Mouse (Mus musculus) heart, adult 2 months (tissue): ENCODE results near the gene Mypop. TPM values are rescaled to one million over a fixed set of nuclear protein-coding genes. Genes with fewer than 3 reads are reported as not detected.
A peak's percentile ranks its signal among the peaks of the same experiment; 100 is the strongest.

Experiments
- DNase-seq, 2 experiments: peaks; one replicate each; pipeline ENCODE4 v3.0.0; 2021
- H3K27ac ChIP-seq: fragments of 200-600 bp; 2 replicates; pipeline ENCODE4 v1.8.1; 2022
- H3K27me3 ChIP-seq: fragments of 200-500 bp; 2 replicates; pipeline ENCODE4 v1.6.1; 2012; ENCODE audit warnings: mild to moderate bottlenecking, low read length, inconsistent platforms, mixed read lengths; ENCODE audit not compliant: control insufficient read depth, insufficient read depth
- H3K36me3 ChIP-seq: fragments of 200-500 bp; 2 replicates; pipeline ENCODE4 v1.6.1; 2012; ENCODE audit warnings: low read length, inconsistent platforms; ENCODE audit not compliant: control insufficient read depth, insufficient read depth
- H3K4me1 ChIP-seq: fragments of 200-500 bp; 2 replicates; pipeline ENCODE4 v1.6.1; 2011; ENCODE audit warnings: low read length; ENCODE audit not compliant: control insufficient read depth, insufficient read depth
- H3K4me3 ChIP-seq: fragments of 200-600 bp; 2 replicates; pipeline ENCODE4 v1.8.1; 2022
- H3K79me2 ChIP-seq: fragments of 200-500 bp; replicated peaks from 2 replicates; pipeline ENCODE4 v1.6.1; 2012; ENCODE audit warnings: mild to moderate bottlenecking, inconsistent platforms, low read length, moderate library complexity, mixed read lengths; ENCODE audit not compliant: control insufficient read depth, insufficient read depth
- H3K9ac ChIP-seq: fragments of 200-500 bp; 2 replicates; pipeline ENCODE4 v1.6.1; 2012; ENCODE audit warnings: low read depth, mild to moderate bottlenecking, control low read depth, inconsistent platforms, low read length, mixed read lengths
- CTCF ChIP-seq: fragments of 200-600 bp; IDR thresholded peaks from 2 replicates; pipeline ENCODE4 v1.8.1; 2022; ENCODE audit warnings: antibody characterized with exemption, mild to moderate bottlenecking, moderate library complexity
- EP300 ChIP-seq: fragments of 200-500 bp; IDR thresholded peaks from 2 replicates; pipeline ENCODE4 v1.6.1; 2011; ENCODE audit warnings: low read depth, low read length, control low read depth; ENCODE audit not compliant: insufficient read depth
- POLR2A ChIP-seq: fragments of 200-500 bp; IDR thresholded peaks from 2 replicates; pipeline ENCODE4 v1.6.1; 2011; ENCODE audit warnings: mild to moderate bottlenecking, low read depth, low read length, control low read depth; ENCODE audit not compliant: insufficient read depth
- WGBS: fragments of 180-500 bp; shearing (Covaris S2); methylation state at CpG from one replicate; pipeline ENCODE4 v1.1.7; 2018; 5-methylcytosine and 5-hydroxymethylcytosine counted together
- intact Hi-C: fragments of 180-260 bp; cut with DNase I; formaldehyde crosslinking; loops from one replicate; pipeline ENCODE4 v1.15.1; 2025
- polyA plus RNA-seq: library from polyadenylated mRNA; depleted of rRNA; stranded (reverse); fragments of >200 nt; gene quantifications from 2 replicates; pipeline ENCODE4 v1.2.3, GENCODE M21; 2012
- total RNA-seq, 2 experiments: library from RNA; stranded (reverse); gene quantifications; 2 replicates each; pipeline ENCODE4 v1.2.3; 2021

Mypop gene
- total and polyA plus RNA-seq, 3 experiments: 3.5 to 4.0 (median 3.9) TPM

GRCm38 (mm10) chr7:18950523-18951315 is 40.3 kb upstream of the Mypop start:
- intact Hi-C loops: no loop called here
- Histone ChIP-seq H3K4me3 (no peak overlapping the region), H3K79me2 (no peaks in the 10 kb centered on the region; the same call in 1 of the 2 replicates), H3K27ac (peak overlapping the region; percentile 52), H3K36me3 (peaks cover 3% of the 10 kb centered on the region), H3K4me1 (peaks cover 9% of the 10 kb centered on the region), H3K27me3 (no peaks in the 10 kb centered on the region), H3K9ac (no peak overlapping the region)
- no peak for TF ChIP-seq POLR2A
- no peak for TF ChIP-seq CTCF
- TF ChIP-seq EP300: no peak
- DNase-seq: no peak
- 31% methylated on average over 18 of the region's 18 CpGs for WGBS

- Histone ChIP-seq H3K79me2 (no peaks in the 10 kb centered on the region; the same call in 1 of the 2 replicates), H3K27ac (no peak overlapping the region), H3K36me3 (peaks cover 3% of the 10 kb centered on the region), H3K4me3 (no peak overlapping the region), H3K27me3 (no peaks in the 10 kb centered on the region), H3K4me1 (peaks cover 9% of the 10 kb centered on the region), H3K9ac (no peak overlapping the region)
- intact Hi-C loops: no loop called here
- WGBS: 34% methylated on average over 15 of the region's 15 CpGs
- TF ChIP-seq CTCF: no peak
- TF ChIP-seq EP300: no peak
- TF ChIP-seq POLR2A: no peak
- peak in 1 of 2 experiments; percentile 69 for DNase-seq
Observed at GRCm38 (mm10) chr7:18951397-18951796, 39.6 kb upstream of the Mypop start.

GRCm38 (mm10) chr7:18957569-18958383 is 33.3 kb upstream of the Mypop start:
- H3K27me3 ChIP-seq: peaks cover under 1% of the 10 kb centered on the region
- peak overlapping the region; percentile 71 for H3K27ac ChIP-seq
- TF ChIP-seq POLR2A: 0 out of 2 replicates have a peak, but pooled peaks have one; percentile 13
- no peak for TF ChIP-seq EP300
- TF ChIP-seq CTCF: peak; percentile 30
- H3K79me2 ChIP-seq: no peaks in the 10 kb centered on the region; the same call in 1 of the 2 replicates
- intact Hi-C loops: loop anchor here (2.0 kb wide), 1 partner anchor 31 kb away; no protein-coding TSS in a partner anchor
- peak overlapping the region; percentile 55 for H3K4me3 ChIP-seq
- H3K9ac ChIP-seq: peak overlapping the region; percentile 95
- H3K36me3 ChIP-seq: no peaks in the 10 kb centered on the region; the same call in 1 of the 2 replicates
- peaks cover 6% of the 10 kb centered on the region for H3K4me1 ChIP-seq
- WGBS: 2% methylated on average over 98 of the region's 107 CpGs
- peak; percentile 81 to 84 for DNase-seq

- intact Hi-C loops: loop anchor here (2.0 kb wide), 1 partner anchor 32 kb away; no protein-coding TSS in a partner anchor
Observed at GRCm38 (mm10) chr7:18958384-18958766, 32.7 kb upstream of the Mypop start.

GRCm38 (mm10) chr7:18959446-18959845 is 31.6 kb upstream of the Mypop start:
- DNase-seq: peak; percentile 45 to 51
- intact Hi-C loops: loop anchor here (2.0 kb wide), 1 partner anchor 33 kb away; no protein-coding TSS in a partner anchor
- H3K4me1 ChIP-seq: peaks cover 6% of the 10 kb centered on the region
- peak overlapping the region; percentile 71 for H3K27ac ChIP-seq
- no peaks in the 10 kb centered on the region; the same call in 1 of the 2 replicates for H3K36me3 ChIP-seq
- no peak overlapping the region for H3K9ac ChIP-seq
- H3K4me3 ChIP-seq: no peak overlapping the region
- WGBS: 22% methylated on average over 8 of the region's 8 CpGs
- peaks cover 5% of the 10 kb centered on the region for H3K27me3 ChIP-seq
- TF ChIP-seq POLR2A (0 out of 2 replicates have a peak, but pooled peaks have one; percentile 18), CTCF (no peak), EP300 (peak; percentile 79; the same call in 1 of the 2 replicates)
- no peaks in the 10 kb centered on the region; the same call in 1 of the 2 replicates for H3K79me2 ChIP-seq

More at GRCm38 (mm10) chr7:18958384-18958766, 32.7 kb upstream of the Mypop start:
- no peak for DNase-seq
- peaks cover 6% of the 10 kb centered on the region for H3K4me1 ChIP-seq
- H3K79me2 ChIP-seq: no peaks in the 10 kb centered on the region; the same call in 1 of the 2 replicates
- no peaks in the 10 kb centered on the region; the same call in 1 of the 2 replicates for H3K36me3 ChIP-seq
- H3K27me3 ChIP-seq: peaks cover 4% of the 10 kb centered on the region
- peak overlapping the region; percentile 71 for H3K27ac ChIP-seq
- peak overlapping the region; percentile 55 for H3K4me3 ChIP-seq
- TF ChIP-seq POLR2A: no peak
- TF ChIP-seq CTCF: no peak
- no peak for TF ChIP-seq EP300
- peak overlapping the region; percentile 79 for H3K9ac ChIP-seq
- WGBS: 8% methylated on average over 20 of the region's 21 CpGs
